Comparison of ENCODE assay signal across 22 mouse cellular contexts in genomic region chr7:88215425-88215824, GRCm38 (mm10).
A peak's percentile ranks its signal among the peaks of the same experiment; 100 is the strongest.
DNase-seq lines count a peak whose midpoint lies in the region; ATAC-seq and TF ChIP-seq lines count a peak whose summit lies in the region.
"Had no signal": no experiment of that assay in that cellular context is flagged by ENCODE, and none has a peak within 500 bp of the region (broad histone marks: within the 10 kb centered on the region; RNA-seq: fewer than 3 reads in every experiment).

No protein-coding gene starts in this region.

- no peak overlapping the region for H3K4me3 ChIP-seq in left cerebral cortex, adult 2 months
- H3K4me3 ChIP-seq: embryonic facial prominence, embryonic 15.5 days; heart, embryonic 13.5 days; neural tube, embryonic 13.5 days had no signal

- ATAC-seq in CD4-positive, CD25-positive, alpha-beta regulatory T cell, adult 4 months = peak; percentile 49
- ATAC-seq: hindbrain, embryonic 16.5 days; midbrain, embryonic 16.5 days had no signal

- intact Hi-C loops in left cerebral cortex, adult 2 months (cut with DNase I) = no loop called here

- H3K27ac ChIP-seq in left cerebral cortex, adult 2 months = no peak overlapping the region
- H3K27ac ChIP-seq: heart, embryonic 13.5 days; macrophage; neural tube, embryonic 13.5 days had no signal

- TF ChIP-seq CTCF in left cerebral cortex, adult 2 months (IDR thresholded peaks at IDR 0.05) = peak; percentile 31

- no peak for DNase-seq in left cerebral cortex, adult 2 months (ENCODE audit: extremely low spot score in 1 of 2, low spot score in 2 of 2)
- DNase-seq in left cerebral cortex, adult 11 months (ENCODE audit: low spot score) = no peak
- DNase-seq in 416B (ENCODE audit: low read depth) = peak; percentile 54
- peak; percentile 17 for DNase-seq in induced T-regulatory cell, adult 2 months (ENCODE audit: low read depth)
- DNase-seq in right cerebral cortex, postnatal 4 days = no peak
- DNase-seq in T-cell, adult 2 months (ENCODE audit: low spot score) = no peak
- DNase-seq: cerebellum, adult 9-10 months; embryo, embryonic 11 days; gastrocnemius, postnatal 25 days; heart, postnatal 36 days; kidney, adult 9 months; layer of hippocampus, postnatal 36 days; left cerebral cortex, postnatal 4 days; right cerebral cortex, postnatal 25 days; thymus, postnatal 36 days had no signal

Comparison
In these comparisons a context has a peak if more than half of its experiments do, and no peak if none do; other contexts are left out.
1. DNase-seq: peak in 416B (single experiment) and induced T-regulatory cell, adult 2 months (single experiment); none in left cerebral cortex, adult 2 months (0 of 2), left cerebral cortex, adult 11 months (single experiment), right cerebral cortex, postnatal 4 days (single experiment) and T-cell, adult 2 months (single experiment).